Mouse (Mus musculus): ENCODE measurements around the gene Astl.
A peak's percentile ranks its signal among the peaks of the same experiment; 100 is the strongest.

The Astl gene

DNA sequence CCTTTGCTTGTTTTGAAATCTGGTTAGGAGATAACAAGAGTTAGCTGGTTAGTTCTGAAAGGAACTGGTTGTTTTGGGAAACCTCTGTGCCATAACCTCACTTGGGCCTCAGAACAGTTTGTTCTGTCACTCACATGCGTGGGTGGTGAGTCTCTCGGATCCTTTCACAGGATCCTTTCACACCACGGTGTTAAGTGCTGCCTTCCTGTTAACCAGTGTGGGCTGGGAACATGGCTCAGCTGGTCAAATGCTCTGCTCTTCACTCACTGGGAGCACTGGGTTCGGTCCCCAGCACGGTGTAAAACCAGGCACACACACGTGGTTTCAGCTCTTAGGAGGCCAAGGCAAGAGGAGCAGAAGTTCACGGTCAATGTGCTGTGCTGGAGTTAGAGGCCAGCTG, 14.0 kb upstream of the Astl start:
- no peak for DNase-seq (ENCODE audit: low spot score)

DNA sequence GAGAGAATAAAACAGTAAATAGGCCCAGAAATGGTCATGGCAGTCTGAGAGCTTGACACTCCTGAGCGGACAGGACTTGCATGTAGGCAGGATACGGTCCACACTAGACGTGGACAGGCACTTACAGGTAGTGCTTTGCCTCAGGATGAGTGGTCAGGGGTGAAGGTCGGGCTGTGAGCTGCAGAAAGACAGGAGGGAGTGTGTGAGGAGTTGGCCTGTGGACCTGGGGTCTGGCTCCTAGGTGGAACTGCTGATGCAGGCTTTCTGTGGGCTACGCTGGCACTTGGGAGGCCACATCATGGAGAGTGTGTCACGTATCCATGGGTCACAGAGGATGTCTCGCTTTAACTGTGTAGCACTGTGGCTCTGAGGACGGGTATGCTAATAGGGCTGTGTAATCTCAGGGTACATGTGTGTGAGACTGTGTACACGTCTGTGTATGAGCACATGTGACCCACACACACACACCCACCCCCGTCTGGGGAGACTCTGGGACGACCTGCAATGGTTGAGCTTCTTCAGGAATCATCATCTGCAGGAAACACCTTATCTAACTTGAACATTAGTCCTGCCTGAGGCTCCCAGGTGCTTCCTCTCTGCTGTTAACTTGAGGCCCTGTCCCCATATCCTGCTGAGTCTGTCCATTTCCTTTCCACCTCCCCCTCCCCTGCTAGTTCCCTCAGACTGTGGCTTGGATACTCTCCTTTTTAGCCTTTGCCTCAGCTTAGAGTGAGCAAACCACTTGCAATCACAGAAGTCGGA, 10.2 kb upstream of the Astl start:
- DNase-seq (ENCODE audit: low spot score): no peak

DNA sequence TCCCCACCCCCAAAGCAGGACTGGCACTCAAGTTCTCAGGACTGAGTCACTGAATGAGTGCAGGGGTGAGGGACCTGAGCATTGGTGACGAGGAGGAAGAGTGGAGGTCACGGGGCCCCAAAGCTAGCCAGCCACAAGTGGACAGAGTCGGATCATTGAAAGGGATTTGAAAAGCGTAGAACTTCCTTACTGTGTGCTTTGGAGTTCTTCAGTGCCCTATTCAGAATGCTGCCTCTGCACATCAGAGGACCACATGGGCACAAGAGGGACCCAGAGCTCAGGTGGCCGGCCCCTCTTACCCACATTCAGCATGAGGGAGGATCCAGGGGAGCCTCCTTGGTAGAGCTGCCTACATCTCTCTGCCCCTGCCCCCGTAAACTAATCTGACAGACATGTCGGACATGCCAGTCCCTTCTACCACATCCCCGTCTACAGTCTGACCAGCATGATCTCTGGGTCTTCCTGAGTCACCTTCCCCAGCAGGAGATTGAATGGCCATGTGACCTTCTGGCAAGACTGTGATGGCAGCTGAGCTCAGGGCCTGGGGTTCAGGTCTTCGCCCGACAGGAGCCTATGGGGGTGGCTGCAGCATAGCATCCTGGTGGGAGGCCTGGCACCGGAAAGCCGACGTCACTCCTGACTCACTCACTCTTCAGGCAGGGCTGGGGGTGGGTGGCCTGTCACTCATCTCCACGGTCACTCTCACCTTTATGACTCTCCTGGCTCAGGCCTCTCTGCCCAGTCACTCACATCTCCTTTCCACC, 5.5 kb upstream of the Astl start:
- DNase-seq (ENCODE audit: low spot score): no peak

DNA sequence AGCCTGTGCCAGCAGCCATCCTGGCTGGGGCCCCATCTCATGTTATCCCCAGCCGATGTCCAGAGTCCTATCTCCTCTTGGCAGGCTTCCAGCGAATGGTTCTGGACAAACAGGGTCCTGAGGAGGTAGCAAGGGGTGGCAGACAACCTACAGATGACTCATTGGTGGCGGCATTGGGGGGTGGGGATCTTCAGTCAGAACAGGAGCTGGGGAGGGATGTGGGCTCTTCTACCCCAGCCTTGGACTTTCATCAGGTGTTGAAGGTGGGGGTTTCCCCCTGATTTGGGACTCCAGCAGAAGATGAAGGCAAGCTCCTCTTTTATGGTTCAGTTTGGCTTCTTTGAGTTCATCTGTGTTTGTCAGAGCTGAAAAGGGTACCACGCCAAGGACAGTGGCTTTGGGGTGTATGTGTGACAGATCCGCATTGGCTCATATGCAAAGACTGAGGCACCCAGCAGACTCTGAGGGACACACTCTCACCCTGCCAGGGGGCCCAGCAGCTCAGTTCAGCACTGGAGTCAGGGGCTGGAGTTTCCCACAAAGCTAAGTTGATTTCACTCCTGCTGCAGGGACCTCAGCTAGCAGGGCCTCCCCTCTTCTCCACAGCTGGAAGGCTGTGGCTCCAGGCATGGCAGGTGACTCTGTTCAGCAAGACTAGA, 4.4 kb upstream of the Astl start:
- DNase-seq (ENCODE audit: low spot score): no peak

DNA sequence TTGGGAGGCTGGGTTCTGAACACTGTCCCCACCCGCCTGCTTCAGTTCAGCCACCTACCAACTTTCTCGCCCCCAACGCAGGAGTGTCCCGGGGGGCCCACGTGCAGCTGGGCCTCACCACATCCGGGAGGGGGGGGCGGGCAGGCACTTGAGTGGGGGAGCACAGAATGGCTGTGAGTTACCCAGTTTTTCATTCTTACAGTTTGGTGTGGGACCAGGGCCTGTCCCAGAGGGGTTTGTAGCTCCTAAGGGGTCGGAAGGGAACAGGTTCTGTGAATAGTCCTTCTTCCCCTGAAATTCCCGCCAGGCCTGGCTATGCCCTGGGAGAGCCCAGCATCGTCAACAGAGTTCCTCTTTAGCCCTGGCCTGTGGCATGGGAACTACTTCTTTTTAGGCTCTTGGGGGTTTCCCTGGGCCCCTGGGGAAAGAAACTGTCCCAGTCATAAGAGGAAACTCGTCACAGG, 3.3 kb upstream of the Astl start:
- no peak for DNase-seq (ENCODE audit: low spot score)

DNA sequence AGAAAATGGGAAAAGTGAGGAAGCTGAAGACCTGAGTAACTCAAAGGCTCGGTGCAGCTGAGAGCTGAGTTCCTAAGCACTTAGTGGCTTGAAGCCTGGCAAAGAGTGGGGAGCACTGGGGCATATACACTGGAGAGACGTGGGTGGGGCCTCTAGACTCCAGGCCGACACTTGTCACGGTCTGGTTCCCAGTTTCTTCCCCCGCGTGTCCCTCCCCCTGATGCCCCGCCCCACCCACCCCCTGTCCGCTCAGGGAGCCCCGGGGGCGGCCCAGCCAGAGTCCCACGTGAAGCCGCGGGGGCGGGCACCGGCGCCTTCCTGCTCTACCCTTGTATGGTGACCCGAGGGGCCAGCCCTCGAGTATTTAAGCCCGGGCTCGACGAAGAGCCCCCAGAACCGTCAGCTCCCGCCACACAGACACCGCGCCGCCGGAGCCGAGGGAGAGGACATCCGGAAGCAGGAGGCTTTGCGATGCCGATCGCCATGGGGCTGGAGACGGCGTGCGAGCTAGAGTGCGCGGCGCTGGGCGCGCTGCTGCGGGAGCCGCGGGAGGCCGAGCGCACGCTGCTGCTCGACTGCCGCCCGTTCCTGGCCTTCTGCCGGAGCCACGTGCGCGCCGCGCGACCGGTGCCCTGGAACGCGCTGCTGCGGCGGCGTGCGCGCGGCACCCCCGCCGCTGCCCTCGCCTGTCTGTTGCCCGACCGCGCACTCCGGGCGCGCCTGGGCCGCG, 2.5 kb upstream of the Astl start, which contains the start of gene Dusp2:
Dusp2 (plus strand) TSS at position 393 of the 730 bp plus-strand sequence.
- DNase-seq (ENCODE audit: low spot score): peak; percentile 69

DNA sequence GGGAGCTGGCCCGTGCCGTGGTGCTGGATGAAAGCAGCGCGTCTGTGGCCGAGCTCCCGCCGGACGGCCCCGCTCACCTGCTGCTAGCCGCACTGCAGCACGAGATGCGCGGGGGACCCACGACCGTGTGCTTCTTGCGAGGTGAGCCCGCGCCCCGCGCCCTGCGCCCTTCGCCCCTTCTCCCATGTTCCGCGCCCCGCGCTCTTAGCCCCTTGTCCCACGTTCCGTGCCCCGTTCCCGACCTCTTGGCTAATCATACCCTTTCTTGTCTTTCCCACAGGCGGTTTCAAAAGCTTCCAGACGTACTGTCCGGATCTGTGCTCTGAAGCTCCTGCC, 2.0 kb upstream of the Astl start:
- no peak for DNase-seq (ENCODE audit: low spot score)

DNA sequence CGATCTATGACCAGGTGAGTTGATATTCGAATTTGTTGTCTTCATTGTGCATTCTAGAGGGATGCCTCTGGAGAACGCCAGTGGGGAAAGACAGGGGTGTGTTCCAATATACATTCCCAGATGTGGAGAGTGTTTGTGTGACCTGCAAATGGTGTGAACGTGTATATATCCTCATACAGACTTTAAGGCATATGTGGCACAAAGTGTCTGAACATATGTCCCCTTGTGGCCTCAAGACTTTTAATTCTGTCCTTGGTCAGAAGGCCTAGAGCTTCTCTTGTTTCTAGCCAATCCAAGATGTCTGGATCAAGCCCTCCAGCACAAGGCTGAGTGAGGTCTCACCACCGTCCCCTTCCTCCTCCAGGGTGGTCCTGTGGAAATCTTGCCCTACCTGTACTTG, 1.6 kb upstream of the Astl start:
- DNase-seq (ENCODE audit: low spot score): no peak

DNA sequence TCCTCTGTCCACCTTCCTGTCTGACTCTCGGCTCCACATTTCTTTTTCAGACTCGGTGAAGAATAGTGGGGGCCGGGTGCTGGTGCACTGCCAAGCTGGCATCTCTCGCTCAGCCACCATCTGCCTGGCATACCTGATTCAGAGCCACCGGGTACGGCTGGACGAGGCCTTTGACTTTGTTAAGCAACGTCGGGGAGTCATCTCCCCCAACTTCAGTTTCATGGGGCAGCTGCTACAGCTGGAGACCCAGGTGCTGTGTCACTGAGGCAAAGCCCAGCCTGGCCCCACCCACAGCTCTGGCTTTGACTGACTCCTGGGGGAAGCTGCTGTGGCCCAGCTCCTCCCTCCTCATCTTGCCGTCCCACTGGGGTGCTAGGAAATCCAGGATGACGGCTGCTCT, 908 bp upstream of the Astl start:
- DNase-seq (ENCODE audit: low spot score): no peak

DNA sequence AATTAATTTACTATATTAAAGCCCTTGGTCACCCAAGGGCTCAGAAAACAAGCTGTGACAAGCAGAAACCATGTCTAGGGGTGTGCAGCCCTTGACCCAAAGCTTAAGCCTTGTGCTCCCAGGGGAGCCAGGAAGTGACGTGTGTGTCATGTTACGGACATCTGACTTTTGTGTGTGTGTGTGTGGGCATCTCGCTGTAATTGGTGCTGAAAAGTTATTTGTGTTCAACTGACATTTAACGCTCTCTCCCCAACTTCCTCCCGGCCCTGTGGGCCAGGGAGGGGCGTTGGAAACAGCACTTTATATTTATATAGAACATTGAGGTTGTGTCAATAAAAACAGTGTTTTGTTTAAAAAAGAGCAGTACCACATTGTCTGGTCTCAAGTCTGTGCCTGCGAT, 427 bp upstream of the Astl start:
- DNase-seq (ENCODE audit: low spot score): no peak

DNA sequence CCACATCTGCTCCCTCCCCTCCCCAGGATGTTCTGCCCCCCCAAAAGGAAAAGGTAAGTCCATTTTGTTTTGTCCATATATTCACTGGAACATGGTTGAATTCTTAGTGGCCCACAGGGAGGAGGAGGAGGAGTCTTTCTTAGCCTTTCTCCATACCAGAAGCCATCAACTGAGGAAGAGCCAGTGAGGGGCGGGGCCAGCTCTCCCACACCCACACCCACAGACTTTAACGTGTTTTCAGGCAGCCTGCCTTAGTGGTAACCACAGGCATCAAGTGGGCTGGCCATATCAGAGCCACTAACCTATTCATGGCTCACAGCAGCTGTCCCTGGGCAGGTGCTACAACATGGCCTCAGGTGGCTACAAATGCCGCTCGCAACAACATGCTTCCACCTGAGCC, 394 bp downstream of the Astl start:
- no peak for DNase-seq (ENCODE audit: low spot score)

DNA sequence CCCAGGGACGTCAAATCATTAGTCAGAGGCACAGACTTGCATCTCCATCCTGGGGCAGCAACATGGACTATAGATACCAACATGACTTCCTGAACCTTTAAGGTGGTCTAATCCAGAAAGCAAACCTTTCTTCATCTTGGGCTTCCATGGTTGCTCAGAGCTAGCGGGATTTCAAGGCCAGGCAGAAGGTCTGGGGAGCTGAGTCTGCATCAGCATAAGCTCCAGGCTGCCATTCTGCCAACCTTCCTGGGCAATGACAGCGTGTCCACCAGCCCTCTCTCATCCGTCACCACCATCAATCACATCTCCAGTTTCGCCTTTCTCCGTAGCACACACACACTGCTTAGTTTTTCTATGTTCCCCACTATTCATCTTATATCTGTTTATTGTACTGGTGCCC, 823 bp downstream of the Astl start:
- no peak for DNase-seq (ENCODE audit: low spot score)

DNA sequence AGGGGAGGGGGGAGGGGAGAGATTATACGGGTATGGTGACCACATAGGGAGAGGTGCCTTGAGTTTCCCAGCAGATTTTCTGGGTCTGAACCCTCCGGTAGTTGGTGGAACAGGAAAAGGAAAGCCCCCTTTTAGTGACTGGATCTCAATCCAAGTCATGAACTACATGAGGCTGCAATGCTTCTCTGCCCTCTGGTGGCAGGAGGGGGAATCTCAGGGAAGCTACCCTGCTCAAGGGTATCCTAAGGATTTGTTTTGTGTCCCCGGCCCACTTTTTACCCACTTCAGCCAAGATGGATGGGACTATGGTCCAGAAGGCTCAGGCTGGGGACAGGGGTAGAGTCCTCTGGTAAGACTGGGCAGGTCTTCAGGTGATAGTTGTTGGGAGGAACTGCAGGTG, 2.7 kb downstream of the Astl start:
- peak; percentile 57 for DNase-seq (ENCODE audit: low spot score)

DNA sequence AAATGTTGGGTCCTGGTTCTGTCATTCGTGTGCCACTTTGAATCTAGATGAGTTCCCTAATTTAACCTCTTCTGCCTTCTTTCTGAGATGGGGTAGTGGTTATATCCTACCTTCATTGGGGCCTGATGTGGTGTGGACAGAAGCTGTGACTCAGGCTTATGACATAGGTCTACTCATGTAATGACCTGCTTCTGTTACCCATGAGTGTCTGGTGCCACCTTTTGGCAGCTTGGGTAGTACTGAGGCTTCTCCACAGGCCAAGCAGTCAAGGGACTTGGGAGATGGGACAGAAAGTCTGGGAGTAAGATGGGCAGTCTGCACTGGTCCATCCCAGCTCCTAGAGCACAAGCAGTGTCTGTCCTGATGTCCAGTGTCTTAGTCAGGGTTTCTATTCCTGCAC, 7.9 kb downstream of the Astl start:
- DNase-seq (ENCODE audit: low spot score): no peak

DNA sequence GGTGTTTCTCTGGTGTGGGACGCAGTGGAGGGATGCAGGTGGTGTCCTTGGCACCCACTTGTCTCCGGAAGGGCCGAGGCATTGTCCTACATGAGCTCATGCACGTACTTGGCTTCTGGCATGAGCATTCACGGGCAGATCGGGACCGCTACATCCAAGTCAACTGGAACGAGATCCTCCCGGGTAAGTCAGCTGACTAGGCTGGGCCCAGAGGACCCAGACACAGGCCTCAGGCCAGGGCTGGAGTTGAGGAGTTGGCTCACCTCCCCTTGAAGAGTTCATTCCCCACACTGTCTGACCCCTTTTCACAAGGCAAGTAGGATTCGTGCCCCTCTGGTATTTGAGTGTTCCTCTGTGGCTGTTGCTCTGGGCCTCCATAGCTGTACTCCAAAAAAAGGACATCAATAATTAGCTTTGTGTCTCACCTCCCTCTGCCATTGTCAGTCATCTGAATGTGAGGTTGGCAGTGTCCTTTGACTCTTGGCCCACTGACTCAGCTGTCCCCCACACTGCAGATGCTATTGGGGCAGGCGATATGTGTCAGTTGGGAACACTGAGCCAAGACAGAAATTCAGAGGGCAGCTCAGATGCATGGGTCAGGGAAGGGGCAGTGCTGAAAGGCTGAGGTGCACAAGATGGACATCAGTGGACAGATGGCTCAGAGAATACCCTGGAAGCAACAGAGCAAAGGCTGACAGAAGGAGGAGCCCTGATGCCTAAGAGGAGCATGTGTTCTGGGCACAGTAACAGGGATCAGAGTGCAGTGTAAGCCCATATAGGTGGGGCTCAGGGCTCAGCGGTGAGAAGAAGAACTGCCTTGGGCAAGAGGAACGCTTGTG, 8.9 kb downstream of the Astl start:
- no peak for DNase-seq (ENCODE audit: low spot score)

DNA sequence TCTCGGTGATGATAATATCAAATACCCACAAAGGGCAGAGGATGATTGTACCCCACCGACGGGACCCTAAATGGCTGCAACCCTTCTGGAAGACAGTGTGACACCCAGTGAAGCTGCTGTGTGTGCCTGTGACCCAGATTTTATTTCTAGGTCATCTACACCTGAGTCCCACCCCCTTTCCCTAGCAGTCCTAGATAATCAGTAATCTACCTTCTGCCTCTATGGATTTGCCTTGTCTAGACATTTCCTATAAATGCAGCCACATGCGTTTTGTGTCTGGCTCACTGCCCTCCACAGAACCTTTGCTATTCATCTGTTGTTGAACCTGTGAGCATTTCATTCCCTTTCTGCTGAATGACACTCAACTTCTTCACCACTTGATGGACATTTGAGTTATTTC, 15.4 kb downstream of the Astl start:
- no peak for DNase-seq (ENCODE audit: low spot score)

DNA sequence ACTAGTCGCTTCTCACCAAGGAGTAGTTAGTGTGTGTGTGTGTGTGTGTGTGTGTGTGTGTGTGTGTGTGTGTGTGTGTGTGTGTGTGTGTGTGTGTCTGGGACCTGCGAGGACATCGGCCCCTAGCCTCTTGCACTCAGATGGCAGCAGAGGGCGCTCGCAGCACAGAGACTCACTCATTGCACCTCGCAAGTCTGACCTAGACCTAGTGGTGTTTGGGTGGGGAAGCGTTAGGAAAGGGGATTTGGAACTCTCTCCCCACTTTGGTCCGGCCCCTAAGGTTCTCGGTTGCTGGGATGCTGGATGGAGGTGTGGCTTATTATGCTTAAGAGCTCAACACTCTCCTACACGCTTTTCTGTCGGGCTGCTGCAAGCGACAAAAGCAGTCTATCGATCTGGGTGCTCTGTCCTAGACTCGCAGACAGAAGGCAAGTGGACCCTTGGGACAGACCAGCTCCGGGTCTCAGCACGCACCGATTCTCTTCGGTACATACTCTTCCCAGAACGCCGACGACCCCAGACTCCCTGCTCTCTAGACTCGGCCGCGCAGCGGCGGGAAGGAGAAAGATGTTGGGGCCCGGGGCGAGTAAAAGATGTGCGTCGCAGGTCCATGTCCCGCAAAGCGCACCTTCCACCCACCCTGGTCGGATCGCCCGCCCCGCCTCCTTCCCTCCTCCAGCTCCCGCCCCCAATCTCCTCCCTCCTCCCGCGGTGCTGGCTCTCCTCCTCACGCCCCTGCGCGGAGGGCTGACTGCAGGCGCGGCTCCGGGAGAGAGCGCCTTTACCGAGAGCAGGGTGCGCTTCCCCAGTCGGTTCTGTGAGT, 24.2 kb downstream of the Astl start, which contains the start of gene Adra2b:
Adra2b (plus strand) TSS at position 750 of the 823 bp plus-strand sequence.
- peak; percentile 86 for DNase-seq (ENCODE audit: low spot score)

DNA sequence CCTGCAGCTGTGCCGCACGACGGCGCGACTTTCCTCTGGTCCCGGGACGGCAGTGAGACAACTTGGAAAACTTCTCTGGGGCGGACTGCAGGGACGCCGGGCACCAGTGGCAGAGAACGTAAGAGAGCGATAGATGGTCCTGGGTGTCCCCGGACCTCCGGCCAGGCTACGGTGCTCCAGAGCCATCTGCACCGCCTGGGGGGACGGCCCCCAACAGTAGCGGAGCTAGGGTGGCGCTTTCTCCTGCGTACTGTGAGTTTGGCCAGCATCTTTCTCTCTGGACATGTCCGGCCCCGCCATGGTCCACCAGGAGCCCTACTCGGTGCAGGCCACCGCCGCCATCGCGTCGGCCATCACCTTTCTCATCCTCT, 24.8 kb downstream of the Astl start:
- DNase-seq (ENCODE audit: low spot score): no peak

DNA sequence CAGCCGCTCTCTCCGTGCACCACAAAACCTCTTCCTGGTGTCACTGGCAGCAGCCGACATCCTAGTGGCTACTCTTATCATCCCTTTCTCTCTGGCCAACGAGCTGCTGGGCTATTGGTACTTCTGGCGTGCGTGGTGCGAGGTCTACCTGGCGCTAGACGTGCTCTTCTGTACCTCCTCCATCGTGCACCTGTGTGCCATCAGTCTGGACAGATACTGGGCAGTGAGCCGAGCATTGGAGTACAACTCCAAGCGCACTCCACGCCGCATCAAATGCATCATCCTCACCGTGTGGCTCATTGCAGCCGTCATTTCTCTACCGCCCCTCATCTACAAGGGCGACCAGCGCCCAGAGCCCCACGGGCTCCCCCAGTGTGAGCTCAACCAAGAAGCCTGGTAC, 25.3 kb downstream of the Astl start:
- DNase-seq (ENCODE audit: low spot score): no peak

DNA sequence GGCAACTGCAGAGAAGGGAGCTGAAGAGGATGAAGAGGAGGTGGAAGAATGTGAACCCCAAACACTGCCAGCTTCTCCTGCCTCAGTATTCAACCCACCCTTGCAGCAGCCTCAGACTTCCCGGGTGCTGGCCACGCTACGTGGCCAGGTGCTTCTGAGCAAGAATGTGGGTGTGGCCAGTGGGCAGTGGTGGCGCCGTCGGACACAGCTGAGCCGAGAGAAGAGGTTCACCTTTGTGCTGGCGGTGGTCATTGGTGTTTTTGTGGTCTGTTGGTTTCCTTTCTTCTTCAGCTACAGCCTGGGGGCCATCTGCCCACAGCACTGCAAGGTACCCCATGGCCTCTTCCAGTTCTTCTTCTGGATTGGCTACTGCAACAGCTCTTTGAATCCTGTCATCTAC, 26.0 kb downstream of the Astl start:
- DNase-seq (ENCODE audit: low spot score): no peak

Data from urinary bladder, postnatal 14 days (tissue).